Mouse (Mus musculus): ENCODE measurements around the gene Ccdc167. TPM values are rescaled to one million over a fixed set of nuclear protein-coding genes. Genes with fewer than 3 reads are reported as not detected.

The Ccdc167 gene
- total RNA-seq, 1 experiment = 13.4 TPM

DNA sequence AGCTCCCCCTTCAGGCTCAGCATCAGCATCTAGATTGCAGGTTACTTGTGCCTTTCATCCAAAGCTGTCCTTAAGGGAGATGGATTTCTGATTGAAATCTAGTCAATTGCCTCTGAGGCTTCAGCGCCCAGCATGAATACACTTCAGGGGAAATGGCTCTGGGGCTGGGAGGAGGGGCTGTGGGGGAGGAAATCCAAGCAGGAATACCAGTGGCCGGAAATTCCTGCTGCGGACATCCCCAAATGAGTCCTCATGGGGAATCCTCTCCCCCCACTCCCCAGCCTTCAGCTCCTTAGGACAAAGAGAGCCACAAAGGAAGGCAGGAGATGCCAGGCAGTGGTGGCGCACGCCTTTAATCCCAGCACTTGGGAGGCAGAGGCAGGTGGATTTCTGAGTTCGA is 30.6 kb upstream of the Ccdc167 start:
- H3K4me3 ChIP-seq (ENCODE audit: insufficient read depth in 1 of 2, low read depth in 1 of 2, low read length in 2 of 2, poor library complexity in 1 of 2, severe bottlenecking in 1 of 2) = no peak overlapping the region
- no peaks in the 10 kb centered on the region for H3K9me3 ChIP-seq (ENCODE audit: control insufficient read depth, insufficient read depth, low read depth, low read length)
- no peak for DNase-seq (ENCODE audit: low read depth, low spot score)
- in situ Hi-C loops (cut with MboI; ENCODE audit: low sequenced_read_pairs in 2 of 2, unreplicated experiment in 2 of 2) = no loop called here
- H3K36me3 ChIP-seq (ENCODE audit: control insufficient read depth, insufficient read depth, low read length, poor library complexity, severe bottlenecking) = no peaks in the 10 kb centered on the region
- H3K9ac ChIP-seq (ENCODE audit: insufficient read depth, low read depth, low read length, poor library complexity, severe bottlenecking) = no peak overlapping the region
- H3K4me1 ChIP-seq (ENCODE audit: control insufficient read depth in 2 of 2, insufficient read depth in 2 of 2, low read length in 2 of 2, poor library complexity in 1 of 2) = peaks cover 4 to 17% of the 10 kb centered on the region in 2 experiments; a peak in 2 of 4 replicates
- H3K27ac ChIP-seq (ENCODE audit: insufficient read depth, low read depth, low read length, poor library complexity, severe bottlenecking) = no peak overlapping the region; the same call in 1 of the 2 replicates
- no peak for TF ChIP-seq MAFK (IDR thresholded peaks at IDR 0.05; ENCODE audit: insufficient read depth, low read depth, low read length)

- DNase-seq (ENCODE audit: low read depth, low spot score) = no peak
- TF ChIP-seq MAFK (IDR thresholded peaks at IDR 0.05; ENCODE audit: insufficient read depth, low read depth, low read length) (no peak), HCFC1 (IDR thresholded peaks at IDR 0.05; ENCODE audit: borderline replicate concordance, insufficient read depth, low read length) (no peak), ZC3H11A (IDR thresholded peaks at IDR 0.05; ENCODE audit: borderline replicate concordance, low read depth, low read length) (no peak), ZNF384 (IDR thresholded peaks at IDR 0.05; ENCODE audit: low read depth, low read length) (no peak), CHD2 (IDR thresholded peaks at IDR 0.05; ENCODE audit: low read depth, low read length) (no peak)
- no peak overlapping the region for H3K9ac ChIP-seq (ENCODE audit: insufficient read depth, low read depth, low read length, poor library complexity, severe bottlenecking)
- no peak overlapping the region for H3K4me3 ChIP-seq (ENCODE audit: insufficient read depth in 1 of 2, low read depth in 1 of 2, low read length in 2 of 2, poor library complexity in 1 of 2, severe bottlenecking in 1 of 2)
- no peaks in the 10 kb centered on the region for H3K36me3 ChIP-seq (ENCODE audit: control insufficient read depth, insufficient read depth, low read length, poor library complexity, severe bottlenecking)
- in situ Hi-C loops (cut with MboI; ENCODE audit: low sequenced_read_pairs in 2 of 2, unreplicated experiment in 2 of 2) = no loop called here
- peaks cover 0 to 5% of the 10 kb centered on the region in 2 experiments; a peak in 1 of 4 replicates for H3K4me1 ChIP-seq (ENCODE audit: control insufficient read depth in 2 of 2, insufficient read depth in 2 of 2, low read length in 2 of 2, poor library complexity in 1 of 2)
- no peak overlapping the region for H3K27ac ChIP-seq (ENCODE audit: insufficient read depth, low read depth, low read length, poor library complexity, severe bottlenecking)
- no peaks in the 10 kb centered on the region for H3K9me3 ChIP-seq (ENCODE audit: control insufficient read depth, insufficient read depth, low read depth, low read length)
These were observed 21.3 kb upstream of the Ccdc167 start for GRCm38 (mm10) chr17:29737849-29738804.

- no peak for TF ChIP-seq MAFK (IDR thresholded peaks at IDR 0.05; ENCODE audit: insufficient read depth, low read depth, low read length)
- no peak for TF ChIP-seq HCFC1 (IDR thresholded peaks at IDR 0.05; ENCODE audit: borderline replicate concordance, insufficient read depth, low read length)
- no peak for TF ChIP-seq ZNF384 (IDR thresholded peaks at IDR 0.05; ENCODE audit: low read depth, low read length)
- no peak for TF ChIP-seq CHD2 (IDR thresholded peaks at IDR 0.05; ENCODE audit: low read depth, low read length)
- TF ChIP-seq ZC3H11A (IDR thresholded peaks at IDR 0.05; ENCODE audit: borderline replicate concordance, low read depth, low read length) = no peak
- H3K4me3 ChIP-seq (ENCODE audit: insufficient read depth in 1 of 2, low read depth in 1 of 2, low read length in 2 of 2, poor library complexity in 1 of 2, severe bottlenecking in 1 of 2) = no peak overlapping the region
- no peak overlapping the region for H3K9ac ChIP-seq (ENCODE audit: insufficient read depth, low read depth, low read length, poor library complexity, severe bottlenecking)
- in situ Hi-C loops (cut with MboI; ENCODE audit: low sequenced_read_pairs in 2 of 2, unreplicated experiment in 2 of 2) = no loop called here
- DNase-seq (ENCODE audit: low read depth, low spot score) = no peak
- no peaks in the 10 kb centered on the region for H3K9me3 ChIP-seq (ENCODE audit: control insufficient read depth, insufficient read depth, low read depth, low read length)
- no peak overlapping the region for H3K27ac ChIP-seq (ENCODE audit: insufficient read depth, low read depth, low read length, poor library complexity, severe bottlenecking)
- H3K4me1 ChIP-seq (ENCODE audit: control insufficient read depth in 2 of 2, insufficient read depth in 2 of 2, low read length in 2 of 2, poor library complexity in 1 of 2) = peaks cover 0 to 9% of the 10 kb centered on the region in 2 experiments; a peak in 1 of 4 replicates
- no peaks in the 10 kb centered on the region for H3K36me3 ChIP-seq (ENCODE audit: control insufficient read depth, insufficient read depth, low read length, poor library complexity, severe bottlenecking)
These were observed 19.7 kb upstream of the Ccdc167 start for GRCm38 (mm10) chr17:29736448-29737014.

DNA sequence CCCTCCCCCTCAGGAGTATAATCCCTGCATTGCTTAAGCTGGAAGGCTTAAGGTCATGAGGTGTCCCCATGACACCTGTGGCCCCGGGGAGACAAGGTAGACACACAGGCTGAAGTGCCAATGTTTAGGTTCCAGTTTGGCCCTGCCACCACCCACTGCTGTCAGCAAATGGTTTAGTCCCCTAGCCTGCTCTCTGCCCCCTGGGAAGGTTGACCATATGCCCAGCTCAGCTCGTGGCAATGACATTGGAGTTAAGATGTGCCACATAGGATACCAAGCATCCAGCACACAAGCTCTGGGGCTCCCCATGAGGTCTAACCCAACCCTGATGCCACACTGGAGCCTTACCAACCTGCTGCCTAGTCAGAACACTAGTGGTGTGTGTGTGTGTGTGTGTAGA is 15.7 kb upstream of the Ccdc167 start:
- in situ Hi-C loops (cut with MboI; ENCODE audit: low sequenced_read_pairs in 2 of 2, unreplicated experiment in 2 of 2) = no loop called here
- Histone ChIP-seq H3K9ac (ENCODE audit: insufficient read depth, low read depth, low read length, poor library complexity, severe bottlenecking) (no peak overlapping the region), H3K4me1 (ENCODE audit: control insufficient read depth in 2 of 2, insufficient read depth in 2 of 2, low read length in 2 of 2, poor library complexity in 1 of 2) (peaks cover 2 to 14% of the 10 kb centered on the region in 2 experiments; a peak in 1 of 4 replicates), H3K36me3 (ENCODE audit: control insufficient read depth, insufficient read depth, low read length, poor library complexity, severe bottlenecking) (no peaks in the 10 kb centered on the region), H3K9me3 (ENCODE audit: control insufficient read depth, insufficient read depth, low read depth, low read length) (no peaks in the 10 kb centered on the region), H3K4me3 (ENCODE audit: insufficient read depth in 1 of 2, low read depth in 1 of 2, low read length in 2 of 2, poor library complexity in 1 of 2, severe bottlenecking in 1 of 2) (no peak overlapping the region), H3K27ac (ENCODE audit: insufficient read depth, low read depth, low read length, poor library complexity, severe bottlenecking) (no peak overlapping the region)
- no peak for DNase-seq (ENCODE audit: low read depth, low spot score)
- TF ChIP-seq ZNF384 (IDR thresholded peaks at IDR 0.05; ENCODE audit: low read depth, low read length) (no peak), ZC3H11A (IDR thresholded peaks at IDR 0.05; ENCODE audit: borderline replicate concordance, low read depth, low read length) (no peak), CHD2 (IDR thresholded peaks at IDR 0.05; ENCODE audit: low read depth, low read length) (no peak)
